8 mouse cellular contexts compared by ENCODE assay signal in genomic region chr9:52167863-52168685, GRCm38 (mm10). TPM values are rescaled to one million over a fixed set of nuclear protein-coding genes. Genes with fewer than 3 reads are reported as not detected.
A peak's percentile ranks its signal among the peaks of the same experiment; 100 is the strongest.
DNase-seq lines count a peak whose midpoint lies in the region; ATAC-seq and TF ChIP-seq lines count a peak whose summit lies in the region.

TSS of gene Zc3h12c (minus strand) at chr9:52168572.

- peak within 1 kb of the TSS; percentile 69 for H3K4me3 ChIP-seq in ES-Bruce4 (ENCODE audit: low read depth, low read length)
- peak within 1 kb of the TSS; percentile 98 for H3K4me3 ChIP-seq in brown adipose tissue, adult 24 weeks (ENCODE audit: insufficient read depth, low read depth, low read length)
- H3K4me3 ChIP-seq in forebrain, embryonic 11.5 days (ENCODE audit: low read depth, low read length): peak within 1 kb of the TSS; percentile 92
- peak within 1 kb of the TSS; percentile 93 for H3K4me3 ChIP-seq in heart, embryonic 16.5 days (ENCODE audit: low read length)
- peak within 1 kb of the TSS; percentile 71 for H3K4me3 ChIP-seq in liver, embryonic 16.5 days (ENCODE audit: low read depth, low read length)
- peak within 1 kb of the TSS; percentile 92 for H3K4me3 ChIP-seq in neural tube, embryonic 14.5 days (ENCODE audit: low read depth, low read length)

- peak; percentile 84 for ATAC-seq in forebrain, embryonic 11.5 days (replicated peaks; ENCODE audit: low FRiP score)
- peak; percentile 80 for ATAC-seq in heart, embryonic 16.5 days (replicated peaks; ENCODE audit: extremely low read depth, insufficient read depth, low FRiP score)
- ATAC-seq in liver, embryonic 16.5 days (ENCODE audit: low read depth): peak; percentile 65
- peak; percentile 84 for ATAC-seq in neural tube, embryonic 14.5 days (ENCODE audit: low read depth)

- no peak for TF ChIP-seq EP300 in ES-Bruce4 (IDR thresholded peaks at IDR 0.05; ENCODE audit: insufficient read depth, low read depth, low read length)

- under 1% methylated on average over 93 of the region's 100 CpGs for WGBS in forebrain, embryonic 11.5 days
- under 1% methylated on average over 99 of the region's 100 CpGs for WGBS in heart, embryonic 16.5 days
- WGBS in liver, embryonic 16.5 days (ENCODE audit: insufficient replicate concordance): under 1% methylated on average over 70 of the region's 100 CpGs
- under 1% methylated on average over 67 of the region's 100 CpGs for WGBS in neural tube, embryonic 14.5 days

- no peaks in the 10 kb centered on the region for H3K4me1 ChIP-seq in ES-Bruce4 (ENCODE audit: control insufficient read depth, insufficient read depth, low read length)
- no peaks in the 10 kb centered on the region; the same call in 1 of the 2 replicates for H3K4me1 ChIP-seq in brown adipose tissue, adult 24 weeks (ENCODE audit: control insufficient read depth, insufficient read depth, insufficient read length, low read length)
- 0 out of 2 replicates have a peak, but pooled peaks cover 2% of the 10 kb centered on the region for H3K4me1 ChIP-seq in forebrain, embryonic 11.5 days (replicated peaks; ENCODE audit: control insufficient read depth, insufficient read depth, low read length)
- peaks cover 19% of the 10 kb centered on the region for H3K4me1 ChIP-seq in heart, embryonic 16.5 days (ENCODE audit: control insufficient read depth, insufficient read depth, low read length)
- no peaks in the 10 kb centered on the region; the same call in 1 of the 2 replicates for H3K4me1 ChIP-seq in liver, embryonic 16.5 days (ENCODE audit: control insufficient read depth, low read depth, low read length)
- peaks cover 13% of the 10 kb centered on the region for H3K4me1 ChIP-seq in neural tube, embryonic 14.5 days (ENCODE audit: control insufficient read depth, insufficient read depth, low read length)

- H3K27me3 ChIP-seq in ES-Bruce4 (ENCODE audit: control insufficient read depth, insufficient read depth, low read length, poor library complexity, severe bottlenecking): no peaks in the 10 kb centered on the region; the same call in 1 of the 2 replicates
- no peaks in the 10 kb centered on the region for H3K27me3 ChIP-seq in forebrain, embryonic 11.5 days (ENCODE audit: control insufficient read depth, insufficient read depth, low read length)
- peaks cover 3% of the 10 kb centered on the region; the same call in 1 of the 2 replicates for H3K27me3 ChIP-seq in heart, embryonic 16.5 days (ENCODE audit: control insufficient read depth, insufficient read depth, low read length)
- H3K27me3 ChIP-seq in liver, embryonic 16.5 days (ENCODE audit: control insufficient read depth, insufficient read depth, low read depth, low read length): peaks cover 36% of the 10 kb centered on the region
- H3K27me3 ChIP-seq in neural tube, embryonic 14.5 days (ENCODE audit: control insufficient read depth, insufficient read depth, low read length): peaks cover 5% of the 10 kb centered on the region; the same call in 1 of the 2 replicates

- peak within 1 kb of the TSS; percentile 64 for H3K4me2 ChIP-seq in forebrain, embryonic 11.5 days (ENCODE audit: low read depth, low read length, severe bottlenecking)
- H3K4me2 ChIP-seq in heart, embryonic 16.5 days (ENCODE audit: low read depth, low read length): peak within 1 kb of the TSS; percentile 69
- peak within 1 kb of the TSS; percentile 82 for H3K4me2 ChIP-seq in liver, embryonic 16.5 days (ENCODE audit: low read depth, low read length)
- H3K4me2 ChIP-seq in neural tube, embryonic 14.5 days (ENCODE audit: low read depth, low read length): peak within 1 kb of the TSS; percentile 68

- no peaks in the 10 kb centered on the region for H3K36me3 ChIP-seq in ES-Bruce4 (ENCODE audit: control insufficient read depth, insufficient read depth, low read length, poor library complexity, severe bottlenecking)
- H3K36me3 ChIP-seq in forebrain, embryonic 11.5 days (ENCODE audit: control insufficient read depth, insufficient read depth, low read length): no peaks in the 10 kb centered on the region
- H3K36me3 ChIP-seq in heart, embryonic 16.5 days (ENCODE audit: control insufficient read depth, insufficient read depth): no peaks in the 10 kb centered on the region
- no peaks in the 10 kb centered on the region for H3K36me3 ChIP-seq in liver, embryonic 16.5 days (ENCODE audit: control insufficient read depth, insufficient read depth)
- no peaks in the 10 kb centered on the region for H3K36me3 ChIP-seq in neural tube, embryonic 14.5 days (ENCODE audit: control insufficient read depth, insufficient read depth, low read length)

- no peak for TF ChIP-seq CTCF in ES-Bruce4 (IDR thresholded peaks at IDR 0.05; ENCODE audit: low read depth, low read length)

- peak within 1 kb of the TSS; percentile 83 for H3K9ac ChIP-seq in ES-Bruce4 (ENCODE audit: low read depth, poor library complexity, severe bottlenecking)
- peak within 1 kb of the TSS; percentile 99 for H3K9ac ChIP-seq in forebrain, embryonic 11.5 days (ENCODE audit: low read length)
- H3K9ac ChIP-seq in heart, embryonic 16.5 days (ENCODE audit: low read length): peak within 1 kb of the TSS; percentile 100
- peak within 1 kb of the TSS; percentile 76 for H3K9ac ChIP-seq in liver, embryonic 16.5 days (ENCODE audit: low read depth, low read length)
- H3K9ac ChIP-seq in neural tube, embryonic 14.5 days (replicated peaks; ENCODE audit: low read depth, low read length): peak within 1 kb of the TSS; percentile 99

- TF ChIP-seq POLR2A in ES-Bruce4 (IDR thresholded peaks at IDR 0.05; ENCODE audit: insufficient read depth, low read length): no peak

- H3K9me3 ChIP-seq in ES-Bruce4 (replicated peaks; ENCODE audit: control insufficient read depth, insufficient read depth, low read length, poor library complexity, severe bottlenecking): no peaks in the 10 kb centered on the region
- H3K9me3 ChIP-seq in forebrain, embryonic 11.5 days (ENCODE audit: control insufficient read depth, low read length): no peaks in the 10 kb centered on the region
- no peaks in the 10 kb centered on the region for H3K9me3 ChIP-seq in heart, embryonic 16.5 days (replicated peaks; ENCODE audit: control insufficient read depth, low read length)
- H3K9me3 ChIP-seq in liver, embryonic 16.5 days (replicated peaks; ENCODE audit: control insufficient read depth, low read length): no peaks in the 10 kb centered on the region
- H3K9me3 ChIP-seq in neural tube, embryonic 14.5 days (ENCODE audit: control insufficient read depth, low read length): no peaks in the 10 kb centered on the region

- H3K27ac ChIP-seq in ES-Bruce4 (ENCODE audit: insufficient read depth, low read length): no peak within 1 kb of the TSS
- H3K27ac ChIP-seq in brown adipose tissue, adult 24 weeks (replicated peaks; ENCODE audit: low read depth, low read length): peak within 1 kb of the TSS; percentile 73
- H3K27ac ChIP-seq in forebrain, embryonic 11.5 days (ENCODE audit: low read depth, low read length): peak within 1 kb of the TSS; percentile 92
- peak within 1 kb of the TSS; percentile 97 for H3K27ac ChIP-seq in heart, embryonic 16.5 days (ENCODE audit: low read length)
- H3K27ac ChIP-seq in liver, embryonic 16.5 days (ENCODE audit: low read length): peak within 1 kb of the TSS; percentile 61; the same call in 1 of the 2 replicates
- peak within 1 kb of the TSS; percentile 98 for H3K27ac ChIP-seq in neural tube, embryonic 14.5 days (ENCODE audit: low read depth, low read length)

- peak; percentile 85 for DNase-seq in forebrain, embryonic 11.5 days (ENCODE audit: low spot score)
- DNase-seq in kidney, postnatal 14 days: peak; percentile 73
- DNase-seq in testis, postnatal 14 days (ENCODE audit: low spot score): peak; percentile 84

RNA-seq across cellular contexts. Expression of gene Zc3h12c, which starts in this region (rescaled TPM):
- polyA plus RNA-seq in ES-Bruce4 (2011; ENCODE audit: insufficient read depth, insufficient read length, low read depth, missing spikeins): 6.5 and 6.8 TPM in 2 replicates
- polyA plus RNA-seq in brown adipose tissue, adult 24 weeks (2012; ENCODE audit: insufficient read depth, insufficient read length, missing spikeins): 1.1 and 1.5 TPM in 2 replicates
- polyA plus RNA-seq in forebrain, embryonic 11.5 days (2014; fragmentation: Nextera tagmentation; extraction: Ambion mirVana): 11.8 and 12.6 TPM in 2 replicates
- polyA plus RNA-seq in heart, embryonic 16.5 days (2015; fragmentation: Nextera tagmentation; extraction: Ambion mirVana): 1.8 and 2.4 TPM in 2 replicates
- 0.40 and 0.44 TPM in 2 replicates for polyA plus RNA-seq in liver, embryonic 16.5 days (2015; fragmentation: Nextera tagmentation; extraction: Ambion mirVana)
- 7.6 and 8.1 TPM in 2 replicates for polyA plus RNA-seq in neural tube, embryonic 14.5 days (2014; fragmentation: Nextera tagmentation; extraction: Ambion mirVana)

Comparison
In these comparisons a context has a peak if more than half of its experiments do, and no peak if none do; other contexts are left out.
1. Peak in ATAC-seq, H3K4me3 ChIP-seq, H3K27ac ChIP-seq, H3K9ac ChIP-seq and H3K4me2 ChIP-seq in liver, embryonic 16.5 days; RNA of the gene not detected or under 1 TPM.